Mouse (Mus musculus): ENCODE results near the gene Tph2. TPM values are rescaled to one million over a fixed set of nuclear protein-coding genes. Genes with fewer than 3 reads are reported as not detected.
A peak's percentile ranks its signal among the peaks of the same experiment; 100 is the strongest.

Gene Tph2
- polyA plus RNA-seq, 1 experiment from 2014 or later = not detected

DNA sequence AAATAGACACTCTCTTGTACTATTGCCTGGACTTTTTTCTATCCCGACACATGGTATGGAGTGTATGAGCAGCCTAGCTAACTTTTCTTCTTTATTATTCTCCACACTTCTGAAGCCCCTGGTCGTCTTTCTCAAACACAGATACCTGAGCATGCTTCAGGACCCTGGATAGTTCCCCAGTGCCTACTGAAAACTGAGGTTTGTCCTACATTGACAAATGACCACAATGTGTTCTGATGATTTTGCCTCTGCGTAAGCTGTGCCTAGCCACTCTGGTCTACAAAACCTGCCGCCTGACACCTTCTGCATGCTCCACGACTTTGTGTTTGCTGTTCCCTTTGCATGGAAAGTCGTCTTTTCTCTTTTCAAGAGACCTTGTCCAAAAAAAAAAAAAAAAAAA is 41.2 kb downstream of the Tph2 start:
- ATAC-seq = no peak
- ChIA-PET CTCF (interaction anchor here (0.6 to 1.2 kb wide), 2 partner anchors 17 to 18 kb away, joined by 3 read pairs; no protein-coding TSS in a partner anchor), POLR2A (no interaction called here)
- peak; percentile 4 for DNase-seq (ENCODE audit: low read depth, low spot score)
- TF ChIP-seq CTCF (IDR thresholded peaks at IDR 0.05) = no peak
- H3K27me3 ChIP-seq = peaks cover 12% of the 10 kb centered on the region
- in situ Hi-C loops (cut with MboI; ENCODE audit: low pct_unique_long_range_greater_than_20kb) = no loop called here

DNA sequence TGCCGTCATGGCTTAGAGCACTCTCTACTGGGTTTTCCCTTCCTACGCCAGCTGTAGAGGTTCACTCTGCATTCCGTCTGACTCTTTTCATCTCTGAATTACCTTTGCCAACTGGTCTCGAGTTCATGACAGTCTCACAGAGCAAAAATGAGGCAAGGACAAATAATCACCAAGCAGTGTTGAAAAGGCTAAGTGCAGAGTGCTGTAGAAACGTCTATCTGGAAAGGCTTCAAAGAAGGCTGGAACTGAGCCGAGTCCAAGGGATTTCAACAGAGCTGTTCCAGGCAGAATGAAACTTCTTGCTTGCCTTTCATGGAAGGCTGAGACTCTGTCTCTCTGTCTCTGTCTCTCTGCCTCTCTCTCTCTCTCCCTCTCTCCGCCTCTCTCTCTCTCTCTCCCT is 47.8 kb downstream of the Tph2 start:
- POLR2A ChIA-PET = no interaction called here
- DNase-seq (ENCODE audit: low read depth, low spot score) (no peak), ATAC-seq (no peak)
- CTCF ChIA-PET = no interaction called here
- no peak for TF ChIP-seq CTCF (IDR thresholded peaks at IDR 0.05)
- in situ Hi-C loops (cut with MboI; ENCODE audit: low pct_unique_long_range_greater_than_20kb) = no loop called here
- no peaks in the 10 kb centered on the region for H3K27me3 ChIP-seq

DNA sequence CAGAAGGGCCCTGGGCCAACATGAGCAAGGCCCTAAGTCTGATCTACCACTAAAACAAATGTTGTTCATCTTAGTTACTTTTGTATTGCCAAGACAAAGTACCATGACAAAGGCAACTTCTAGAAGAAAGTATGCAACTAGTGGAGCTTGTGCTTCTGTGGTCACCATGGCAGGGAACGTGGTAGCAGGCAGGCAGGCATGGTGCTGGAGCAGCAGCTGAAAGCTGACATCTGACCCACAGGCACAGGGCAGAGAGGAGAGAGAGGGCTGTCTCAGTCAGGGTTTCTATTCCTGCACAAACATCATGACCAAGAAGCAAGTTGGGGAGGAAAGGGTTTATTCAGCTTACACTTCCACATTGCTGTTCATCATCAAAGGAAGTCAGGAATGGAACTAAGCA is 56.9 kb downstream of the Tph2 start:
- in situ Hi-C loops (cut with MboI; ENCODE audit: low pct_unique_long_range_greater_than_20kb) = no loop called here
- peaks cover 21% of the 10 kb centered on the region for H3K27me3 ChIP-seq
- no peak for ATAC-seq
- CTCF ChIA-PET = no interaction called here
- no peak for DNase-seq (ENCODE audit: low read depth, low spot score)
- POLR2A ChIA-PET = no interaction called here
- no peak for TF ChIP-seq CTCF (IDR thresholded peaks at IDR 0.05)

DNA sequence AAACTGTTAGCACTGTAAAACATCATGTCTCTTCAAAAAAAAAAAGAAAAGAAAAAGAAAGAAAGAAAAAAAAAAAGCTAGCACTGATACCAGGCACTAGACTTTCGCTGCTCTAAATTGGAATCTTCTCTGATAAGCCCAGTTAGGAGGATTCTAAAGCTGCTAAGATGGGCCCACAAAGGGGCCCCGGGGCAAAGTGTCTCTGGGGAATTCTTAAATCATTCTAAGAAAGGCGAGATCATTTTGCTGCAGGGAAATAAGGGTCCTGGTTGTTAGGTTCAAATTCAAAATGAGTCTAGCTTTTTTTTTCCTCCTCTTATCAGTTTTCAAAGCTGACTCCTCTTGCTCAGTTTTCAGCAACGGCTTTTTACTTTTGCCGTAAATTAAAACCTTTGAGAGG is 59.3 kb downstream of the Tph2 start:
- peaks cover 21% of the 10 kb centered on the region for H3K27me3 ChIP-seq
- ChIA-PET POLR2A (no interaction called here), CTCF (interaction anchor here (1.0 kb wide), 1 partner anchor 19 kb away, joined by 3 read pairs; no protein-coding TSS in a partner anchor)
- no peak for ATAC-seq
- in situ Hi-C loops (cut with MboI; ENCODE audit: low pct_unique_long_range_greater_than_20kb) = no loop called here
- no peak for DNase-seq (ENCODE audit: low read depth, low spot score)
- TF ChIP-seq CTCF (IDR thresholded peaks at IDR 0.05) = no peak

DNA sequence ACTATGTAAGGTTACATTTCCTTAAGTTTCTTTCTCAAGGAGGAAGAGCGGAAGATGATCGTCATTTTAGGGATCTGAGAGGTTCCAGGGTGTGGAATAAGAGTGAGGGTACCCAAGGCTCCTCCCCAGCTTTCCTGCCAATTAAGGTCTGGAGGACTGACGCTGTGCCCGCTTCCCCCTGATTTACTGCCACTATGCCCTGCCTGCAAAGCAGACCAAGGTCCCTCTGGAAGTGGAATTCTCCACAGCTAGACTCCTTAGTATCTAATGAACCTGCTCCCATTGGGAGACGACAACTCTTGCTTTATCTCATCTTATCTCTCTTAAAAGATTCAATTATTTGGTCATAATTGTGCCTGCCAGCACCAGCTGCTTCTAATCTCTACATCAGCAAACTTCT is 59.8 kb downstream of the Tph2 start:
- peaks cover 21% of the 10 kb centered on the region for H3K27me3 ChIP-seq
- no peak for ATAC-seq
- no peak for DNase-seq (ENCODE audit: low read depth, low spot score)
- POLR2A ChIA-PET = no interaction called here
- in situ Hi-C loops (cut with MboI; ENCODE audit: low pct_unique_long_range_greater_than_20kb) = no loop called here
- no peak for TF ChIP-seq CTCF (IDR thresholded peaks at IDR 0.05)
- CTCF ChIA-PET = no interaction called here

DNA sequence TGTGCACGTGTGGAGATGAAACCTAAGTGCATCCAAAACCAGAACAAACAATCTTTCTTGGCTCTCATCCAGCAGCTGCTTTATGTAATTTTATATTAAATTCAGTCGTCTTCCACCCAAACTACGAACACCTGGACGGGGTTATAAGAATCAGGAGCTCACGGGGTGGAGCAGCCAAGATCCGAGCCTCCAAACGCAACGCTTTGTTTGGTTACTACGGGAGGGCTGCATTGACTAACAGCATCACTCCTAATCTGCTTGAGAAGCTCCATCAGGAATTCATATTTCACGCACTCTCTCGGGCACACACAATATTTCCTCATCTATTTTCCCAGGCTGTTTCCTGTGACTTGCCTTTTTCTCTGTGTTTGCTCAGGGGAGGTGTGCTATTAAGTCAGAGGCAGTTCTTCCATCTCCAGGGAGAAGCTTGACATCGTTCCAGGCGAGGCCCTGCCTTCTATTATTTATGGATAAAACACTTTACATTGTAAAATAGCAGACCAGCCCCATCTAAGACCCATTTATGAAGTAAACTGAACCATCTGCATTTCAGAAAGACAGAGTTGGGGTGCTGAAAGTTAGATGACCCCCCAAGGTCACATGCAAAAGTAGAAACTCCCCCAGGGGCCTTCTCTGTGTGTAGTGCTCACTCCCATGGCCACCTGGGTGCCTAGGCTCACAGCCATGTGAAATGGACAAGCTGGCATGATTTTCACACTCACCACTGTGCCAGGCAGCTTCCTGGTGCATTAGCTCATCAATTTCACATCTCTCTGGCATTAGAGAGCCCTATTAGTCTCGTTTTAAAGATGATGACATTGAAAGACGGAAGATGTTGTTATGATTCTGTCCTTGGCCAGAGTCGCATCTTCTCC is 76.9 kb downstream of the Tph2 start:
- no peaks in the 10 kb centered on the region for H3K27me3 ChIP-seq
- in situ Hi-C loops (cut with MboI; ENCODE audit: low pct_unique_long_range_greater_than_20kb) = no loop called here
- POLR2A ChIA-PET = no interaction called here
- CTCF ChIA-PET = interaction anchor here (1.7 kb wide), 1 partner anchor 11 kb away, joined by 4 read pairs; no protein-coding TSS in a partner anchor
- TF ChIP-seq CTCF (IDR thresholded peaks at IDR 0.05) = no peak
- ATAC-seq = no peak
- no peak for DNase-seq (ENCODE audit: low read depth, low spot score)

DNA sequence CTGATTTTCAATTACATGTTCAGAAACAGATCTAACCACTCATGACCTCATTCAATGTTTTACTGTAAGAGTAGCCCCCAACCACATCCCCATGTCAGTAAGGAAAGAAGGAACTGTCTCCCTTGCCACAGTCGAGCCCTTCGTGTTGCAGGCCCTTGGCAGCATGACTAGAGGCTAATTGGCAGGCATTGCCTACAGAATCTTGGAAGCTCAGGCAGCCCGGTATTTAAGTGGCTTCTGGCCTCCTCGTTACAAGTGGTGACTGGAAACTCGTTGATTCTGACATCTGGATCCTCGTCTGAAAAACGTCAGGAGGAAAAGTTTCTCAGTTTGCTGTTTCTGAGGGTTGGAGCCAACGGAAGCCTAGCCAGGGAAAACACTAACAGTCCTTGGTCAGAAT is 80.6 kb downstream of the Tph2 start:
- in situ Hi-C loops (cut with MboI; ENCODE audit: low pct_unique_long_range_greater_than_20kb) = no loop called here
- ATAC-seq = no peak
- DNase-seq (ENCODE audit: low read depth, low spot score) = no peak

DNA sequence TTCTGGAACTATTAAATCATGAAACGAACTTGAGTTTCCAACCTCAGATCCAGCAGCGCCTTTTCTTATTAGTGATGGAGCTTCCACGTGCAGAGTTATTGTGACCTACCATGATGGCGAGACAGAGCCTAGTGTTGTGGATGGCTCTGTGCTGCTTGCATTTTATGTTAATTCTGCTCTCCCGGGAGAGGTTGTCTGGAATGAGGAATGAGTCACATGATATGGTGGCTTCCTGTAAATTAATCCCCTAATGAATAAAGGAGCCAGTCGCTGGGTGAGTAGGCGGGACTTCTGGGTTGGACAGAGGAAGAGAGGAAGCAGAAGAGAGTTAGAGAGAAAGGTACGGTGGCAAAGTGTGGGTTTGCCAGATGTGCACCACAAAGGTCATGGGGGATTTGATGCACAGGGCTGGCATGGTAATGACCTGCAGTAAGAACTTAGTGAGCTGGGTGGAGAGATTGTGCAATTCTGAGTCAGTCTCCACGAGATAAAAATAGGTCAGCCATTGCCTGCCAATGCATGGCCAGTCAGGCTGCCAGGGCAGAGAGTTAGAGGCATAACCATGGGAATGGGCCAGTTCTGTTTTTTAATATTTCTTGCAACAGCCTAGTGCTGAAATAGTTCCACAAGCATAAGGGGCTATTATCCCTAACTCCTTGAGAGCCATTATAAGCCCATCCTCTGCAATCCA is 84.8 kb downstream of the Tph2 start:
- ChIA-PET CTCF (no interaction called here), POLR2A (no interaction called here)
- peak; percentile 72 for ATAC-seq
- no peak for DNase-seq (ENCODE audit: low read depth, low spot score)
- in situ Hi-C loops (cut with MboI; ENCODE audit: low pct_unique_long_range_greater_than_20kb) = no loop called here
- TF ChIP-seq CTCF (IDR thresholded peaks at IDR 0.05) = no peak
- no peaks in the 10 kb centered on the region for H3K27me3 ChIP-seq

More for the DNA sequence above, 80.6 kb downstream of the Tph2 start:
- ChIA-PET POLR2A (no interaction called here), CTCF (no interaction called here)
- no peaks in the 10 kb centered on the region for H3K27me3 ChIP-seq
- no peak for TF ChIP-seq CTCF (IDR thresholded peaks at IDR 0.05)

DNA sequence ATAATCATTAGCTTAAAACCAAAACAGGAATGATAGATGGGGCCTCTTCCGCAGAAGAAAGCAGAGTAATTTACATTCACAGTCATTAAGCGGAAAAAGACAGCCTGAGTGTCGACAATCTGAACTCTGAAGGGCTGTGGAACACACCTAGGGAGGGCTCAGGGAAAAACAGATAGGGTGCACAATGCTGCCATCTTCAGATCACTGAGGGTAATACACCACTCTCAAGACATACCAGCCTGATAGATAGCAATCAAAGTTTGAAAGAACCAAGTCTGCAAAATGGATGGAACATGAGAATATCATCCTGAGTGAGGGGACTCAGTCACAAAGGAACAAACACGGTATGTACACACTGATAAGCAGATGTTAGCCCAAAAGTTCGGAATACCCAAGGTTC is 87.7 kb downstream of the Tph2 start:
- CTCF ChIA-PET = no interaction called here
- peak; percentile 82 for TF ChIP-seq CTCF (IDR thresholded peaks at IDR 0.05)
- in situ Hi-C loops (cut with MboI; ENCODE audit: low pct_unique_long_range_greater_than_20kb) = no loop called here
- peaks cover 6% of the 10 kb centered on the region for H3K27me3 ChIP-seq
- POLR2A ChIA-PET = no interaction called here
- ATAC-seq (no peak), DNase-seq (ENCODE audit: low read depth, low spot score) (no peak)

DNA sequence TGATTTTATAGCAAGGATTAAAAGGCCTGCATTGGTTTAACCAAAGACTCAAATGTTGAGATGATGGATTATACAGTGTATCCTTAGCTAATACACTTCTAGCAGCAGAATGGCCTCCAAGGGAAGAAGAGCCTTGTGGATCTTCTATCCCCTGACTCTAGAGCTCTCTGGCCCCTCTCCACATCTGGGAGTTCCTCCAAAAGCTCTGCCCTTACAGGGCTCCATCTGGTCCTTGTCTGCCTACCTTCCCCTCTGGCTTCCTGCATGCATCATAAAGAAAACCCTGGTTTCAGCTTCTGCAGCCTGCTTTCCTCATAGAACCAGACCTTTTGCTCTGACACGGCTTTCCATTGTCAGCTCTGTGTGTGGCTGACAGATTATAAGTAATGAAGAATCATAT is 88.6 kb downstream of the Tph2 start:
- CTCF ChIA-PET = no interaction called here

DNA sequence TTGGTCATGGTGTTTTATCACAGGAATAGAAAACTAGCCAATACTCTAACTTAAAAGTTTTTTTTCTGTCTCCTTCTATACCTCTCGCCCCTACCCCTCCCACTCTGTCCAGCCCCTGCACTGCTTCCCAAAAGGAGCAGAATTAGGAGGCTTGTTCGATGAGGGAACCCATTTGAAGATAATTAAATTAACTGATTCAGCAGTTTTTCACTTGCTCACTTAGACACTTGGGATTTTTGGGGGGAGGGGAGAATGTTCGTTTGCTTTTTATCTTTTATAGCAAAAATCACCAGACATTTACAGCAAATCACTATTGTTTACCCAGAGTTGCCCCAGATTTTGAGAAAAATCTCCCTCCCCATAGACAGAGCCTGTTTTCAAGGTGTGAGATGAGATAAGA is 106.6 kb downstream of the Tph2 start:
- ChIA-PET POLR2A (no interaction called here), CTCF (no interaction called here)
- DNase-seq (ENCODE audit: low read depth, low spot score) (no peak), ATAC-seq (no peak)
- in situ Hi-C loops (cut with MboI; ENCODE audit: low pct_unique_long_range_greater_than_20kb) = no loop called here
- TF ChIP-seq CTCF (IDR thresholded peaks at IDR 0.05) = no peak
- H3K27me3 ChIP-seq = peaks cover 15% of the 10 kb centered on the region

More for the DNA sequence above, 88.6 kb downstream of the Tph2 start:
- in situ Hi-C loops (cut with MboI; ENCODE audit: low pct_unique_long_range_greater_than_20kb) = no loop called here
- ATAC-seq (no peak), DNase-seq (ENCODE audit: low read depth, low spot score) (no peak)
- peaks cover 9% of the 10 kb centered on the region for H3K27me3 ChIP-seq
- no peak for TF ChIP-seq CTCF (IDR thresholded peaks at IDR 0.05)
- POLR2A ChIA-PET = no interaction called here

All from Patski (cell line).